ENCODE assay signal across 8 mouse cellular contexts in the genomic region with DNA sequence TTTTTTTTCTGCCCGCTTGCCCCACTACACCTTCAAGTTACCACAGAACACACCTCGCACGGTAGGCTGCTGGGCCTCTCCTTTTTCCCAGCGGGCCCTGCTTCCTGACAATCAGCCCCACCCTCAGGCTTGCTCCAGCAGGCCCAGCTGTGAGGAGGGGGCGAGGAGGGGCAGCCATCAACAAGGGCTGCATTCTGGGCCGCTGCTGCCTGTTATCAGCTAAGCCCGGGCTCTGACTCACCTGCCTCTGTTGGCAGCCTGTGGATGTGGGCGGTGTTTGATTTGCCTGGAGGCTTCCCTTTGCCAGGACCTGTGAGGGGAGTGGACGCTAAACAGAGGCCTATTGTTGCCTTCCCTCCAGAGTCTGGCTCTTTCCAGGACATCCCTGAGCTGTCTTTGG.
DNase-seq lines count a peak whose midpoint lies in the region; ATAC-seq and TF ChIP-seq lines count a peak whose summit lies in the region.

No protein-coding gene starts in this region.

- H3K27me3 ChIP-seq in thymus, adult 2 months (ENCODE audit: control insufficient read depth, insufficient read depth, low read length) = no peaks in the 10 kb centered on the region
- no peaks in the 10 kb centered on the region for H3K27me3 ChIP-seq in limb, embryonic 10.5 days (ENCODE audit: low read depth, poor library complexity, severe bottlenecking)

- H3K36me3 ChIP-seq in thymus, adult 2 months (ENCODE audit: control insufficient read depth, insufficient read depth, low read length) = no peaks in the 10 kb centered on the region
- no peaks in the 10 kb centered on the region for H3K36me3 ChIP-seq in limb, embryonic 10.5 days

- 7% methylated on average over 9 of the region's 9 CpGs for WGBS in thymus, adult 2 months
- WGBS in limb, embryonic 10.5 days = 27% methylated on average over 9 of the region's 9 CpGs

- H3K9me3 ChIP-seq in limb, embryonic 10.5 days (replicated peaks) = 0 out of 2 replicates have a peak, but pooled peaks cover 2% of the 10 kb centered on the region

- H3K4me1 ChIP-seq in thymus, adult 2 months (replicated peaks; ENCODE audit: control insufficient read depth, insufficient read depth, low read length) = peaks cover 37% of the 10 kb centered on the region
- peaks cover 53% of the 10 kb centered on the region for H3K4me1 ChIP-seq in limb, embryonic 10.5 days

- no peak for TF ChIP-seq CTCF in thymus, adult 2 months (IDR thresholded peaks at IDR 0.05; ENCODE audit: borderline replicate concordance, control insufficient read depth, extremely low read depth, insufficient read depth, low read length, poor library complexity)

- no peak overlapping the region for H3K27ac ChIP-seq in thymus, adult 2 months (ENCODE audit: control insufficient read depth, insufficient read depth, low read length)
- peak overlapping the region; percentile 84 for H3K27ac ChIP-seq in limb, embryonic 10.5 days

- no peak for TF ChIP-seq POLR2A in thymus, adult 2 months (IDR thresholded peaks at IDR 0.05; ENCODE audit: control insufficient read depth, extremely low read depth, insufficient read depth, low read length, poor library complexity)

- no peak overlapping the region for H3K4me3 ChIP-seq in thymus, adult 2 months (ENCODE audit: control insufficient read depth, insufficient read depth, low read length)
- no peak overlapping the region for H3K4me3 ChIP-seq in limb, embryonic 10.5 days

- DNase-seq in frontal cortex, postnatal 14 days (ENCODE audit: low spot score in 2 of 2) = no peak
- DNase-seq in thymus, postnatal 0 days (ENCODE audit: low spot score) = peak; percentile 40
- no peak for DNase-seq in thymus, adult 2 months
- DNase-seq in heart, adult 18-20 months = peak; percentile 74 to 75
- DNase-seq in limb, embryonic 10.5 days (ENCODE audit: low spot score) = no peak
- DNase-seq in ovary, postnatal 36 days (ENCODE audit: low spot score) = peak; percentile 67

- ATAC-seq in frontal cortex, adult (ENCODE audit: low TSS enrichment) = peak; percentile 70
- ATAC-seq in cerebellum, adult (ENCODE audit: insufficient number of reproducible peaks, low FRiP score, low TSS enrichment) = no peak

Comparison
In these comparisons a context has a peak if more than half of its experiments do, and no peak if none do; other contexts are left out.
1. DNase-seq: peak in thymus, postnatal 0 days (single experiment), heart, adult 18-20 months (2 of 2) and ovary, postnatal 36 days (single experiment); none in frontal cortex, postnatal 14 days (0 of 2), thymus, adult 2 months (single experiment) and limb, embryonic 10.5 days (single experiment).